Mouse (Mus musculus) layer of hippocampus, adult 18-20 months (tissue): ENCODE data around the gene Cyp2j5. TPM values are rescaled to one million over a fixed set of nuclear protein-coding genes. Genes with fewer than 3 reads are reported as not detected.

Experiments used
- total RNA-seq, 2 experiments: library from RNA; stranded (reverse); gene quantifications; 2 replicates each; pipeline ENCODE4 v1.2.3; 2021

Gene Cyp2j5
- total RNA-seq, 2 experiments from 2014 or later = not detected

Other genes with a start within 250 kb of the Cyp2j5 start
- gene Cyp2j8, start 156.8 kb downstream of the Cyp2j5 start, total RNA-seq = not detected
- 10 to 100 TPM; 14.5 to 15.1 TPM for gene Cyp2j6, start 110.5 kb downstream of the Cyp2j5 start, total RNA-seq
- gene Cyp2j9, start 72.6 kb downstream of the Cyp2j5 start, total RNA-seq = 10 to 100 TPM; 37.1 to 41.9 TPM
- gene Gm12695, start 121.0 kb upstream of the Cyp2j5 start, total RNA-seq = under 1 TPM in 1 of 2 experiments, not detected in 1; 0.23 TPM